Mouse (Mus musculus) ES-E14 (cell line): ENCODE measurements around the gene Nr1i3.

Source experiments
- HCFC1 ChIP-seq: IDR thresholded peaks from 2 replicates; pipeline ENCODE4 v1.6.1; 2012; ENCODE audit warnings: low read length, inconsistent platforms, borderline replicate concordance; ENCODE audit not compliant: insufficient read depth
- ZC3H11A ChIP-seq: IDR thresholded peaks from 2 replicates; pipeline ENCODE4 v1.6.1; 2012; ENCODE audit warnings: low read depth, mild to moderate bottlenecking, inconsistent platforms, low read length, borderline replicate concordance
- ZNF384 ChIP-seq: IDR thresholded peaks from 2 replicates; pipeline ENCODE4 v1.6.1; 2012; ENCODE audit warnings: low read depth, low read length, inconsistent platforms

GRCm38 (mm10) chr1:171229750-171230149, 16.0 kb downstream of the Nr1i3 start:
- no peak for TF ChIP-seq ZNF384
- no peak for TF ChIP-seq ZC3H11A
- TF ChIP-seq HCFC1: no peak
